Mouse (Mus musculus) bone marrow macrophage, adult 2 months (primary cell): ENCODE data around the gene Depdc5. TPM values are rescaled to one million over a fixed set of nuclear protein-coding genes. Genes with fewer than 3 reads are reported as not detected.

Experiments
- H3K27ac ChIP-seq: 2 replicates; pipeline ENCODE4 v1.5.1; 2012; ENCODE audit warnings: low read depth, low read length; ENCODE audit not compliant: insufficient read depth
- H3K4me1 ChIP-seq: 2 replicates; pipeline ENCODE4 v1.6.1; 2012; ENCODE audit warnings: low read length; ENCODE audit not compliant: control insufficient read depth, insufficient read depth
- H3K4me3 ChIP-seq: 2 replicates; pipeline ENCODE4 v1.5.1; 2012; ENCODE audit warnings: mild to moderate bottlenecking, low read length, moderate library complexity; ENCODE audit not compliant: insufficient read depth
- CTCF ChIP-seq: IDR thresholded peaks from 2 replicates; pipeline ENCODE4 v1.5.1; 2012; ENCODE audit warnings: low read depth, mild to moderate bottlenecking, low read length, moderate library complexity
- POLR2A ChIP-seq: IDR thresholded peaks from 2 replicates; pipeline ENCODE4 v1.6.1; 2012; ENCODE audit warnings: mild to moderate bottlenecking, low read depth, low read length, borderline replicate concordance
- polyA plus RNA-seq: library from polyadenylated mRNA; stranded (reverse); fragments of >200 nt; gene quantifications from 2 replicates; pipeline ENCODE4 v1.2.4, GENCODE M21; 2012; ENCODE audit not compliant: missing spikeins, insufficient read depth, insufficient read length

Depdc5 gene
- polyA plus RNA-seq, 1 experiment = 21.0 TPM

- TF ChIP-seq CTCF (no peak), POLR2A (no peak)
- H3K4me3 ChIP-seq = no peak overlapping the region
- H3K4me1 ChIP-seq = no peaks in the 10 kb centered on the region
- H3K27ac ChIP-seq = no peak overlapping the region
Measured at GRCm38 (mm10) chr5:32961616-32962015, 98.1 kb downstream of the Depdc5 start.

GRCm38 (mm10) chr5:32962581-32962980 lies 99.1 kb downstream of the Depdc5 start:
- no peak overlapping the region for H3K27ac ChIP-seq
- TF ChIP-seq POLR2A (no peak), CTCF (no peak)
- no peak overlapping the region for H3K4me3 ChIP-seq
- no peaks in the 10 kb centered on the region for H3K4me1 ChIP-seq

GRCm38 (mm10) chr5:32976541-32976940 lies 113.0 kb downstream of the Depdc5 start:
- H3K27ac ChIP-seq = no peak overlapping the region
- TF ChIP-seq CTCF (no peak), POLR2A (no peak)
- H3K4me3 ChIP-seq = no peak overlapping the region

GRCm38 (mm10) chr5:32977179-32977578 lies 113.7 kb downstream of the Depdc5 start:
- Histone ChIP-seq H3K4me3 (no peak overlapping the region), H3K4me1 (no peaks in the 10 kb centered on the region), H3K27ac (no peak overlapping the region)
- TF ChIP-seq POLR2A (no peak), CTCF (no peak)

More at GRCm38 (mm10) chr5:32976541-32976940, 113.0 kb downstream of the Depdc5 start:
- no peaks in the 10 kb centered on the region for H3K4me1 ChIP-seq

- Histone ChIP-seq H3K4me3 (no peak overlapping the region), H3K4me1 (peaks cover 3% of the 10 kb centered on the region; the same call in 1 of the 2 replicates), H3K27ac (no peak overlapping the region)
- no peak for TF ChIP-seq POLR2A
- no peak for TF ChIP-seq CTCF
Measured at GRCm38 (mm10) chr5:32985379-32985778, 121.9 kb downstream of the Depdc5 start.

- no peak overlapping the region for H3K4me3 ChIP-seq
- TF ChIP-seq POLR2A (no peak), CTCF (no peak)
Measured at GRCm38 (mm10) chr5:32987873-32988272, 124.4 kb downstream of the Depdc5 start.

GRCm38 (mm10) chr5:32989959-32990640 lies 126.6 kb downstream of the Depdc5 start:
- H3K4me3 ChIP-seq = no peak overlapping the region
- H3K27ac ChIP-seq = no peak overlapping the region
- peaks cover 3% of the 10 kb centered on the region; the same call in 1 of the 2 replicates for H3K4me1 ChIP-seq
- TF ChIP-seq POLR2A (no peak), CTCF (no peak)

More at GRCm38 (mm10) chr5:32987873-32988272, 124.4 kb downstream of the Depdc5 start:
- Histone ChIP-seq H3K27ac (peak overlapping the region; percentile 32; the same call in 1 of the 2 replicates), H3K4me1 (peaks cover 3% of the 10 kb centered on the region; the same call in 1 of the 2 replicates)

GRCm38 (mm10) chr5:32991152-32991551 lies 127.7 kb downstream of the Depdc5 start:
- H3K27ac ChIP-seq = no peak overlapping the region
- H3K4me1 ChIP-seq = peaks cover 10% of the 10 kb centered on the region
- TF ChIP-seq POLR2A (no peak), CTCF (no peak)
- H3K4me3 ChIP-seq = no peak overlapping the region

GRCm38 (mm10) chr5:32994471-32994870 lies 131.0 kb downstream of the Depdc5 start:
- no peak overlapping the region for H3K4me3 ChIP-seq
- peaks cover 28% of the 10 kb centered on the region for H3K4me1 ChIP-seq
- TF ChIP-seq POLR2A = no peak
- TF ChIP-seq CTCF = no peak
- H3K27ac ChIP-seq = no peak overlapping the region

GRCm38 (mm10) chr5:32995756-32996155 lies 132.3 kb downstream of the Depdc5 start:
- TF ChIP-seq CTCF (no peak), POLR2A (no peak)
- no peak overlapping the region for H3K4me3 ChIP-seq
- H3K27ac ChIP-seq = no peak overlapping the region
- H3K4me1 ChIP-seq = peaks cover 28% of the 10 kb centered on the region
